Mouse (Mus musculus): ENCODE data around the gene Gak.

The Gak gene

GRCm38 (mm10) chr5:108581361-108581891 is 48.1 kb downstream of the Gak start:
- DNase-seq: no peak

GRCm38 (mm10) chr5:108573054-108573453 is 56.5 kb downstream of the Gak start:
- DNase-seq: no peak

GRCm38 (mm10) chr5:108570991-108571390 is 58.6 kb downstream of the Gak start:
- DNase-seq: no peak

GRCm38 (mm10) chr5:108567104-108567503 is 62.5 kb downstream of the Gak start:
- no peak for DNase-seq

GRCm38 (mm10) chr5:108566523-108566922 is 63.0 kb downstream of the Gak start:
- no peak for DNase-seq

GRCm38 (mm10) chr5:108565381-108565780 is 64.2 kb downstream of the Gak start:
- no peak for DNase-seq

- DNase-seq: no peak
These were observed 65.2 kb downstream of the Gak start for GRCm38 (mm10) chr5:108564346-108564745.

GRCm38 (mm10) chr5:108562483-108562882 is 67.1 kb downstream of the Gak start:
- DNase-seq: no peak

- DNase-seq: no peak
These were observed 72.6 kb downstream of the Gak start for GRCm38 (mm10) chr5:108556986-108557385.

GRCm38 (mm10) chr5:108554041-108554440 is 75.5 kb downstream of the Gak start:
- no peak for DNase-seq

- no peak for DNase-seq
These were observed 79.4 kb downstream of the Gak start for GRCm38 (mm10) chr5:108550207-108550594.

GRCm38 (mm10) chr5:108549489-108550206 is 79.9 kb downstream of the Gak start, which contains the start of gene Cplx1:
Gene Cplx1 (minus strand): TSS chr5:108550024.
- DNase-seq: peak; percentile 23

- DNase-seq: no peak
These were observed 80.4 kb downstream of the Gak start for GRCm38 (mm10) chr5:108549137-108549488.

- no peak for DNase-seq
These were observed 81.9 kb downstream of the Gak start for GRCm38 (mm10) chr5:108547636-108548035.

- no peak for DNase-seq
These were observed 85.9 kb downstream of the Gak start for GRCm38 (mm10) chr5:108543516-108544291.

GRCm38 (mm10) chr5:108534188-108534587 is 95.4 kb downstream of the Gak start:
- no peak for DNase-seq

GRCm38 (mm10) chr5:108522597-108522996 is 107.0 kb downstream of the Gak start:
- no peak for DNase-seq

- no peak for DNase-seq
These were observed 107.7 kb downstream of the Gak start for GRCm38 (mm10) chr5:108521896-108522295.

GRCm38 (mm10) chr5:108521016-108521415 is 108.5 kb downstream of the Gak start:
- DNase-seq: no peak

- no peak for DNase-seq
These were observed 109.4 kb downstream of the Gak start for GRCm38 (mm10) chr5:108520153-108520552.
